Mouse (Mus musculus) right cerebral cortex, adult 2 months (tissue): Measurements from ENCODE around the gene Pdpk1.
A peak's percentile ranks its signal among the peaks of the same experiment; 100 is the strongest.
"Not testable (repeated sequence)": the region's sequence is repeated elsewhere in the genome, so short reads cannot be mapped to it uniquely, and the experiment has no call there.

Source experiments
- DNase-seq, 2 experiments: peaks; one replicate each; pipeline ENCODE4 v3.0.0; 2021 to 2022; ENCODE audit warnings: low spot score in 2 of 2

The Pdpk1 gene

GRCm38 (mm10) chr17:24113031-24113430 is 37.7 kb downstream of the Pdpk1 start:
- DNase-seq: no peak

GRCm38 (mm10) chr17:24111256-24111655 is 39.5 kb downstream of the Pdpk1 start:
- DNase-seq: no peak

GRCm38 (mm10) chr17:24108896-24109295 is 41.8 kb downstream of the Pdpk1 start:
- DNase-seq: peak; percentile 66 to 75

- DNase-seq: no peak
These were observed 45.6 kb downstream of the Pdpk1 start for GRCm38 (mm10) chr17:24105111-24105510.

- DNase-seq: no peak
These were observed 52.4 kb downstream of the Pdpk1 start for GRCm38 (mm10) chr17:24098354-24098753.

- DNase-seq: no peak
These were observed 60.1 kb downstream of the Pdpk1 start for GRCm38 (mm10) chr17:24090575-24090974.

GRCm38 (mm10) chr17:24086399-24086798 is 64.3 kb downstream of the Pdpk1 start:
- DNase-seq: not testable (repeated sequence)

- no peak for DNase-seq
These were observed 66.1 kb downstream of the Pdpk1 start for GRCm38 (mm10) chr17:24084593-24084992.

- DNase-seq: no peak
These were observed 73.6 kb downstream of the Pdpk1 start for GRCm38 (mm10) chr17:24077101-24077500.

GRCm38 (mm10) chr17:24072919-24073696 is 77.6 kb downstream of the Pdpk1 start, which contains the start of gene Kctd5:
Gene Kctd5 (minus strand): TSS chr17:24073485.
- peak; percentile 95 for DNase-seq

- DNase-seq: no peak
These were observed 81.2 kb downstream of the Pdpk1 start for GRCm38 (mm10) chr17:24069531-24069930.

- DNase-seq: peak in 1 of 2 experiments; percentile 29
These were observed 82.5 kb downstream of the Pdpk1 start for GRCm38 (mm10) chr17:24068271-24068670.

GRCm38 (mm10) chr17:24062459-24063155 is 88.1 kb downstream of the Pdpk1 start:
- DNase-seq: no peak

- no peak for DNase-seq
These were observed 92.9 kb downstream of the Pdpk1 start for GRCm38 (mm10) chr17:24057730-24058245.

GRCm38 (mm10) chr17:24056636-24057625 is 93.8 kb downstream of the Pdpk1 start:
- no peak for DNase-seq

GRCm38 (mm10) chr17:24049008-24049407 is 101.7 kb downstream of the Pdpk1 start:
- peak in 1 of 2 experiments; percentile 32 for DNase-seq

- no peak for DNase-seq
These were observed 102.7 kb downstream of the Pdpk1 start for GRCm38 (mm10) chr17:24048053-24048452.

GRCm38 (mm10) chr17:24046026-24046425 is 104.7 kb downstream of the Pdpk1 start:
- no peak for DNase-seq

- DNase-seq: no peak
These were observed 105.1 kb downstream of the Pdpk1 start for GRCm38 (mm10) chr17:24045608-24046007.

GRCm38 (mm10) chr17:24044482-24044881 is 106.2 kb downstream of the Pdpk1 start:
- DNase-seq: no peak

- DNase-seq: no peak
These were observed 112.9 kb downstream of the Pdpk1 start, which contains the start of gene Prss27 for GRCm38 (mm10) chr17:24037844-24038243. Gene Prss27 (plus strand): TSS chr17:24038144.
